Mouse (Mus musculus) MEL (cell line): Measurements from ENCODE around the gene Aunip.

Source experiments
- CHD2 ChIP-seq: IDR thresholded peaks from 2 replicates; pipeline ENCODE4 v1.6.1; 2011; ENCODE audit warnings: low read length, improper control_type of control experiment
- CTCF ChIP-seq, 3 experiments: IDR thresholded peaks in 2 of 3; conservative IDR thresholded peaks in 1 of 3; 2 replicates each; pipeline ENCODE4 v1.5.1; 2011 to 2012; ENCODE audit warnings: low read length in 3 of 3, low read depth in 2 of 3, mild to moderate bottlenecking in 2 of 3, improper control_type of control experiment in 1 of 3, inconsistent platforms in 1 of 3, mixed read lengths in 1 of 3, moderate library complexity in 1 of 3; ENCODE audit not compliant: control insufficient read depth in 1 of 3, insufficient read depth in 1 of 3, poor library complexity in 1 of 3, severe bottlenecking in 1 of 3
- EP300 ChIP-seq, 2 experiments: IDR thresholded peaks; 2 replicates each; pipeline ENCODE4 v1.6.1; 2011; ENCODE audit warnings: improper control_type of control experiment in 2 of 2, low read length in 2 of 2, low read depth in 1 of 2, mild to moderate bottlenecking in 1 of 2
- JUND ChIP-seq: IDR thresholded peaks from 2 replicates; pipeline ENCODE4 v1.6.1; 2011; ENCODE audit warnings: low read depth, mild to moderate bottlenecking, improper control_type of control experiment, low read length
- MAFK ChIP-seq: IDR thresholded peaks from 2 replicates; pipeline ENCODE4 v1.6.1; 2011; ENCODE audit warnings: low read depth, mild to moderate bottlenecking, low read length, improper control_type of control experiment, borderline replicate concordance
- MEF2A ChIP-seq: IDR thresholded peaks from 2 replicates; pipeline ENCODE4 v1.6.1; 2014; ENCODE audit warnings: low read depth, mild to moderate bottlenecking, inconsistent platforms, low read length, improper control_type of control experiment; ENCODE audit not compliant: poor library complexity, insufficient replicate concordance, severe bottlenecking; ENCODE audit errors: extremely low read depth
- MYB ChIP-seq: IDR thresholded peaks from 2 replicates; pipeline ENCODE4 v1.6.1; 2011; ENCODE audit warnings: mild to moderate bottlenecking, low read depth, low read length, improper control_type of control experiment
- NRF1 ChIP-seq: IDR thresholded peaks from 2 replicates; pipeline ENCODE4 v1.6.1; 2014; ENCODE audit warnings: low read depth, mild to moderate bottlenecking, inconsistent platforms, low read length, improper control_type of control experiment, moderate library complexity; ENCODE audit not compliant: poor library complexity, insufficient read depth, severe bottlenecking
- POLR2A ChIP-seq, 2 experiments: IDR thresholded peaks; 2 replicates each; pipeline ENCODE4 v1.6.1; 2011 to 2012; ENCODE audit warnings: low read length in 2 of 2, mild to moderate bottlenecking in 2 of 2, control low read depth in 1 of 2, improper control_type of control experiment in 1 of 2, low read depth in 1 of 2, moderate library complexity in 1 of 2; ENCODE audit not compliant: control insufficient read depth in 1 of 2, insufficient read depth in 1 of 2, poor library complexity in 1 of 2
- ZKSCAN1 ChIP-seq: IDR thresholded peaks from 2 replicates; pipeline ENCODE4 v1.6.1; 2012; ENCODE audit warnings: low read depth, mild to moderate bottlenecking, inconsistent platforms, low read length, improper control_type of control experiment, moderate library complexity

DNA sequence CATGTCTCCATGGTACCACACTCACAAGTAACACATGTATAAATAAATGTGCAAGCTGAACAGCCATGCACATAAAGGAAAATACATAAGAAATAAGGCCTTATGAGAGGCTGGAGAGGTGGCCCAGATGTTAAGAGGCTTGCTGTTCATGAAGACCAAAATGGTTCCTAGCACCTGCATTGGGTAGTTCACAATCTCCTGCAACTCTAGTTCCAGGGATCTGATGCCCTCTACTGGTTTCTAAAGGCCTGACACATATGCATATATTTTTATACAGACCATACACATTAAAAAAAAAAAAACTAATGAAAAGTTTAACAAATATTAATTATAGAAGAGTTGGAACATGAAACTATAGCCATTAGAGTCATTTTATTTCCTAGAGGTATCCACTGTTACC, 39.3 kb upstream of the Aunip start:
- TF ChIP-seq CTCF (IDR thresholded peaks at IDR 0.05 in 2 of 3, conservative IDR thresholded peaks at IDR 0.05 in 1 of 3; ENCODE audit: control insufficient read depth in 1 of 3, insufficient read depth in 1 of 3, low read depth in 2 of 3, low read length in 3 of 3, poor library complexity in 1 of 3, severe bottlenecking in 1 of 3) (peak in 2 of 3 experiments; percentile 34 to 65; a peak in 4 of 6 replicates), POLR2A (IDR thresholded peaks at IDR 0.05; ENCODE audit: control insufficient read depth in 1 of 2, insufficient read depth in 1 of 2, low read depth in 1 of 2, low read length in 2 of 2, poor library complexity in 1 of 2) (no peak), MEF2A (no peak), EP300 (IDR thresholded peaks at IDR 0.05; ENCODE audit: low read depth in 1 of 2, low read length in 2 of 2) (no peak), MYB (no peak), ZKSCAN1 (no peak), NRF1 (no peak), CHD2 (no peak), MAFK (no peak), JUND (no peak)
